Comparison of ENCODE assay signal across 9 mouse cellular contexts in the genomic region with DNA sequence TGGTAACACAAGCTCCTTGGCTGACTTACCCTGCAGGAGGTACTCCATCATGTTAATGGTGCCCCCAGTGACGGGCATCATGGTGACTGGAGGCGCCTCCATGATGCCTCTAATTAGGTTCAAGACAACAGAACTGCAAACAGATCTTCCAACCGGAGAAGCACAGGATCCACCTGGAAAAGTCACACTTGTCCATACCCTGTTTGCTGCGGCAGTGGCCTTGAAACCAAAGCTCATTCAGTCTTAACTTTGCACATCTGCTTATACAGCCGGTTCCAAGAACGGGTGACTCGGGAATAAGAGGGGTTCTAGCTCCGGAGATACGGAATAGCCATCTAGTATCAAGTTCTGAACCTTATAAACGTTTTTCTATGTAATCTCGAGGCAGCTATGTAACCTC. TPM values are rescaled to one million over a fixed set of nuclear protein-coding genes. Genes with fewer than 3 reads are reported as not detected.
DNase-seq lines count a peak whose midpoint lies in the region; ATAC-seq lines count a peak whose summit lies in the region.
"Had no signal": no experiment of that assay in that cellular context is flagged by ENCODE, and none has a peak within 500 bp of the region (broad histone marks: within the 10 kb centered on the region; RNA-seq: fewer than 3 reads in every experiment).

No protein-coding gene starts in this region.

- peak overlapping the region; percentile 84; the same call in 1 of the 2 replicates for H3K27ac ChIP-seq in heart, embryonic 10.5 days
- H3K27ac ChIP-seq in embryonic facial prominence, embryonic 14.5 days (replicated peaks; ENCODE audit: low read depth, low read length): peak overlapping the region; percentile 70; the same call in 1 of the 2 replicates
- H3K27ac ChIP-seq in liver, embryonic 11.5 days (ENCODE audit: low read depth, low read length): peak overlapping the region; percentile 60; the same call in 1 of the 2 replicates

- peak overlapping the region; percentile 83 for H3K4me2 ChIP-seq in embryonic facial prominence, embryonic 14.5 days (ENCODE audit: low read depth, low read length)
- H3K4me2 ChIP-seq in liver, embryonic 11.5 days: peak overlapping the region; percentile 87

- 13% methylated on average over 11 of the region's 11 CpGs for WGBS in heart, embryonic 10.5 days
- WGBS in embryonic facial prominence, embryonic 14.5 days: 8% methylated on average over 11 of the region's 11 CpGs
- WGBS in liver, embryonic 11.5 days: 8% methylated on average over 11 of the region's 11 CpGs

- H3K4me1 ChIP-seq in heart, embryonic 10.5 days: peaks cover 14% of the 10 kb centered on the region; the same call in 1 of the 2 replicates
- H3K4me1 ChIP-seq in embryonic facial prominence, embryonic 14.5 days (ENCODE audit: control insufficient read depth, insufficient read depth, low read length): 0 out of 2 replicates have a peak, but pooled peaks cover 10% of the 10 kb centered on the region
- H3K4me1 ChIP-seq in liver, embryonic 11.5 days (replicated peaks; ENCODE audit: control insufficient read depth, insufficient read depth, low read length): peaks cover 19% of the 10 kb centered on the region

- no peak for DNase-seq in heart, embryonic 10.5 days (ENCODE audit: low spot score)
- DNase-seq in heart, adult 8-10 months (ENCODE audit: low spot score): no peak
- peak; percentile 45 for DNase-seq in 416B (ENCODE audit: low read depth)
- no peak for DNase-seq in embryonic facial prominence, embryonic 14.5 days (ENCODE audit: low spot score)
- no peak for DNase-seq in liver, embryonic 11.5 days (ENCODE audit: low spot score)
- DNase-seq in frontal cortex, adult 2 months (ENCODE audit: extremely low spot score in 1 of 2, low spot score in 1 of 2): no peak

- no peaks in the 10 kb centered on the region for H3K27me3 ChIP-seq in heart, embryonic 10.5 days (ENCODE audit: insufficient read depth, poor library complexity, severe bottlenecking)
- H3K27me3 ChIP-seq in embryonic facial prominence, embryonic 14.5 days (replicated peaks; ENCODE audit: control insufficient read depth, insufficient read depth, low read length): no peaks in the 10 kb centered on the region
- no peaks in the 10 kb centered on the region for H3K27me3 ChIP-seq in liver, embryonic 11.5 days (replicated peaks; ENCODE audit: control insufficient read depth, insufficient read depth, low read length)
- H3K27me3 ChIP-seq: Patski had no signal

- H3K9me3 ChIP-seq in heart, embryonic 10.5 days: no peaks in the 10 kb centered on the region
- no peaks in the 10 kb centered on the region for H3K9me3 ChIP-seq in embryonic facial prominence, embryonic 14.5 days (ENCODE audit: control insufficient read depth, low read length)
- no peaks in the 10 kb centered on the region for H3K9me3 ChIP-seq in liver, embryonic 11.5 days (ENCODE audit: control insufficient read depth, low read length)

- ATAC-seq in embryonic facial prominence, embryonic 14.5 days (ENCODE audit: low read depth): no peak
- no peak for ATAC-seq in liver, embryonic 11.5 days (replicated peaks; ENCODE audit: low FRiP score)
- no peak for ATAC-seq in inflammation-experienced regulatory T-cells, adult 6 months
- ATAC-seq in frontal cortex, adult (ENCODE audit: low TSS enrichment): no peak

- peaks cover 30% of the 10 kb centered on the region for H3K36me3 ChIP-seq in heart, embryonic 10.5 days
- H3K36me3 ChIP-seq in embryonic facial prominence, embryonic 14.5 days (ENCODE audit: control insufficient read depth, insufficient read depth, low read length): peaks cover 37% of the 10 kb centered on the region
- H3K36me3 ChIP-seq in liver, embryonic 11.5 days (ENCODE audit: control insufficient read depth, insufficient read depth, low read length): peaks cover 27% of the 10 kb centered on the region

- H3K9ac ChIP-seq in embryonic facial prominence, embryonic 14.5 days (ENCODE audit: low read depth, low read length): peak overlapping the region; percentile 84
- peak overlapping the region; percentile 89 for H3K9ac ChIP-seq in liver, embryonic 11.5 days (ENCODE audit: low read depth, low read length)

- peak overlapping the region; percentile 83 for H3K4me3 ChIP-seq in heart, embryonic 10.5 days
- peak overlapping the region; percentile 78 for H3K4me3 ChIP-seq in embryonic facial prominence, embryonic 14.5 days (ENCODE audit: low read depth, low read length)
- peak overlapping the region; percentile 89 for H3K4me3 ChIP-seq in liver, embryonic 11.5 days (ENCODE audit: low read depth, low read length)

RNA-seq across cellular contexts. Expression of gene Med18, which starts 0.9 kb away (rescaled TPM):
- polyA plus RNA-seq in heart, embryonic 10.5 days (2016; fragmentation: Nextera tagmentation; extraction: Ambion mirVana): 16.2 and 22.5 TPM in 2 replicates
- total RNA-seq in heart, adult 8-10 months (2022): 1 to 10 TPM; 2.5 to 4.7 (median 4.1) TPM
- polyA plus RNA-seq in embryonic facial prominence, embryonic 14.5 days (2014; fragmentation: Nextera tagmentation; extraction: Ambion mirVana): 6.6 and 8.5 TPM in 2 replicates
- 24.6 and 24.7 TPM in 2 replicates for polyA plus RNA-seq in liver, embryonic 11.5 days (2014; fragmentation: Nextera tagmentation; extraction: Ambion mirVana)
- polyA plus RNA-seq in frontal cortex, adult 2 months (2012; rRNA removed): 6.2 and 6.7 TPM in 2 replicates
- 10 to 100 TPM; 24.0 to 27.5 (median 27.4) TPM for polyA plus RNA-seq in inflammation-experienced regulatory T-cells, adult 6 months (2017; shearing (Covaris generic))

RNA-seq across cellular contexts. Expression of gene Phactr4, which starts 40.5 kb away (rescaled TPM):
- polyA plus RNA-seq in heart, embryonic 10.5 days (2016; fragmentation: Nextera tagmentation; extraction: Ambion mirVana): 19.2 and 22.3 TPM in 2 replicates
- 10 to 100 TPM; 20.7 to 23.9 (median 23.1) TPM for total RNA-seq in heart, adult 8-10 months (2022)
- 18.2 and 18.6 TPM in 2 replicates for polyA plus RNA-seq in embryonic facial prominence, embryonic 14.5 days (2014; fragmentation: Nextera tagmentation; extraction: Ambion mirVana)
- polyA plus RNA-seq in liver, embryonic 11.5 days (2014; fragmentation: Nextera tagmentation; extraction: Ambion mirVana): 30.9 and 32.4 TPM in 2 replicates
- 6.3 and 7.2 TPM in 2 replicates for polyA plus RNA-seq in frontal cortex, adult 2 months (2012; rRNA removed)
- polyA plus RNA-seq in inflammation-experienced regulatory T-cells, adult 6 months (2017; shearing (Covaris generic)): 1 to 10 TPM; 3.4 to 5.4 (median 5.3) TPM

RNA-seq across cellular contexts. Expression of gene Sesn2, which starts 47.5 kb away (rescaled TPM):
- 9.6 and 10.1 TPM in 2 replicates for polyA plus RNA-seq in heart, embryonic 10.5 days (2016; fragmentation: Nextera tagmentation; extraction: Ambion mirVana)
- 1 to 10 TPM; 2.6 to 3.6 (median 3.0) TPM for total RNA-seq in heart, adult 8-10 months (2022)
- 6.2 and 6.4 TPM in 2 replicates for polyA plus RNA-seq in embryonic facial prominence, embryonic 14.5 days (2014; fragmentation: Nextera tagmentation; extraction: Ambion mirVana)
- 10.2 and 10.5 TPM in 2 replicates for polyA plus RNA-seq in liver, embryonic 11.5 days (2014; fragmentation: Nextera tagmentation; extraction: Ambion mirVana)
- polyA plus RNA-seq in frontal cortex, adult 2 months (2012; rRNA removed): 9.2 and 9.7 TPM in 2 replicates
- polyA plus RNA-seq in inflammation-experienced regulatory T-cells, adult 6 months (2017; shearing (Covaris generic)): 1 to 10 TPM in 2 of 3 experiments, under 1 TPM in 1; 0.56 to 4.6 (median 1.9) TPM
